Mouse (Mus musculus): ENCODE results near the gene Zbtb20.

The Zbtb20 gene

GRCm38 (mm10) chr16:43407594-43408142 is 532.0 kb downstream of the Zbtb20 start:
- DNase-seq, result no peak

- no peak for DNase-seq
These were observed 532.9 kb downstream of the Zbtb20 start for GRCm38 (mm10) chr16:43408622-43409021.

- DNase-seq, result no peak
These were observed 533.6 kb downstream of the Zbtb20 start for GRCm38 (mm10) chr16:43409108-43409909.

GRCm38 (mm10) chr16:43409910-43410612 is 534.4 kb downstream of the Zbtb20 start:
- DNase-seq, result peak; percentile 14

GRCm38 (mm10) chr16:43410613-43410974 is 534.9 kb downstream of the Zbtb20 start:
- no peak for DNase-seq

GRCm38 (mm10) chr16:43415864-43416263 is 540.2 kb downstream of the Zbtb20 start:
- no peak for DNase-seq

GRCm38 (mm10) chr16:43419923-43420322 is 544.2 kb downstream of the Zbtb20 start:
- no peak for DNase-seq

GRCm38 (mm10) chr16:43428955-43429354 is 553.3 kb downstream of the Zbtb20 start:
- no peak for DNase-seq

- no peak for DNase-seq
These were observed 554.3 kb downstream of the Zbtb20 start for GRCm38 (mm10) chr16:43430030-43430429.

- DNase-seq, result no peak
These were observed 556.1 kb downstream of the Zbtb20 start for GRCm38 (mm10) chr16:43431514-43432371.

- peak; percentile 17 for DNase-seq
These were observed 559.3 kb downstream of the Zbtb20 start for GRCm38 (mm10) chr16:43434941-43435340.

- no peak for DNase-seq
These were observed 563.2 kb downstream of the Zbtb20 start for GRCm38 (mm10) chr16:43438878-43439371.

- DNase-seq, result no peak
These were observed 565.7 kb downstream of the Zbtb20 start for GRCm38 (mm10) chr16:43441392-43441791.

GRCm38 (mm10) chr16:43443034-43443433 is 567.4 kb downstream of the Zbtb20 start:
- no peak for DNase-seq

- no peak for DNase-seq
These were observed 572.7 kb downstream of the Zbtb20 start for GRCm38 (mm10) chr16:43448141-43448981.

- DNase-seq, result no peak
These were observed 578.8 kb downstream of the Zbtb20 start for GRCm38 (mm10) chr16:43454370-43454934.

GRCm38 (mm10) chr16:43456446-43457172 is 580.9 kb downstream of the Zbtb20 start:
- no peak for DNase-seq

GRCm38 (mm10) chr16:43457814-43458213 is 582.1 kb downstream of the Zbtb20 start:
- DNase-seq, result no peak

- no peak for DNase-seq
These were observed 583.1 kb downstream of the Zbtb20 start for GRCm38 (mm10) chr16:43458726-43459223.

- no peak for DNase-seq
These were observed 586.2 kb downstream of the Zbtb20 start for GRCm38 (mm10) chr16:43461745-43462378.

Measured in right cerebral cortex, adult 18-20 months (tissue).